Mouse (Mus musculus): Measurements from ENCODE around the gene Mdh2. TPM values are rescaled to one million over a fixed set of nuclear protein-coding genes. Genes with fewer than 3 reads are reported as not detected.

Gene Mdh2
- polyA plus RNA-seq, 3 experiments from 2014 or later: 604 to 659 (median 643) TPM

- ATAC-seq: no peak
These were observed 347 bp upstream of the Mdh2 start, which contains the start of gene Styxl1 for GRCm38 (mm10) chr5:135777796-135778470. TSS of gene Styxl1 (minus strand) at chr5:135778385.

DNA sequence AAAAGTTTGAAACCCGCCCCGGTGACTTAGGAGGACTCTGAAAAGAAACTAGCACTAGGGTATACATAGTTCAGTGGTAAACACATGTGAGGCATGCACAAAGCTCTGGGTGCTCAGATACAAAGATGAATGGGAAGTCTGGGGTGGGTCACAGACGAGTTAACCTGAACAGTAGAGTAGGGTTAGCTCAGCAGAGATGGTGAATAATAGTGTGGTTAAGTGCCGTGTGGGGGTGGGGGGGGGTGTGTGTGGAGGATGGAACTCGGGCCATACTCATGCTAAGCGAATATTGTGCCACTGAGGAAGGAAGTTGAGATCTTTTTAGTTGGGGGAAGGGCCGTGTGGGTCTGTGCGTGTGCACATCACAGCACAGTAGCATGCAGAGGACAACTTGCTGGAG lies 2.1 kb downstream of the Mdh2 start:
- ATAC-seq: no peak

GRCm38 (mm10) chr5:135782901-135783300 lies 4.6 kb downstream of the Mdh2 start:
- ATAC-seq: no peak

- ATAC-seq: peak; percentile 82
These were observed 15.9 kb downstream of the Mdh2 start for GRCm38 (mm10) chr5:135793996-135794858.

DNA sequence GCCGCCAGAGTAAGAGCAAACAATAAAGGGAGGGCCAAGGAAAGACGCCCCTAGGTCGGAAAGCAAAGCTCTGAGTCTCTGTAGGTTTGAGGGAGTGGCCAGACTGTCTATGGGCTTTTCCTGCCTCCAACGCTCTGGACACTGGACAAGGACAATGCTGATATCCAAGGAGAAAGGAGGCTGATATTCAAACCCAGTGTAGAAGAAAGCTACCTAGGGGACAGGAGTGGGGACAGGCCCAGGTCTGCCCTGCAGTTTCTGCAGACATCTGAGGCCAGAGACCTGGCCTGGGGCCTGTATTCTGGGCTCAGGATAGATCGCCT lies 16.5 kb downstream of the Mdh2 start:
- no peak for ATAC-seq

DNA sequence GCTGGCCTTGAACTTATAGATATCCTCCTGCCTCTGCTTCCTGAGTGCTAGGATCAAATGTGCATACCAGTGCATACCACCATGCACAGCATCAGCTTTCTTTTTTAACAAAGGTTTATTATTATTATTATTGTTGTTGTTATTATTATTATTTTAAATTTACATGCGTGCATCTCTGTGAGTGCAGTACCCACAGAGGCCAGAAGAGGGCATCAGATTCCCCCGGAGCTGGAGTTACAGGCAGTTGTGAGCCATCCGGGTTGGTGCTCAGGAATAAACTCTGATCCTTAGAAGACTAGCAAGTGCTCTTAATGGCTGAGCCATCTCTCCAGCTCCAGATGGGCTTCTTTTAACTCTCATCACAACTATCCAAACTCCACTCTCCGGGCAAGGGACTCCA lies 21.5 kb downstream of the Mdh2 start:
- ATAC-seq: no peak

GRCm38 (mm10) chr5:135800927-135801326 lies 22.6 kb downstream of the Mdh2 start:
- ATAC-seq: no peak

DNA sequence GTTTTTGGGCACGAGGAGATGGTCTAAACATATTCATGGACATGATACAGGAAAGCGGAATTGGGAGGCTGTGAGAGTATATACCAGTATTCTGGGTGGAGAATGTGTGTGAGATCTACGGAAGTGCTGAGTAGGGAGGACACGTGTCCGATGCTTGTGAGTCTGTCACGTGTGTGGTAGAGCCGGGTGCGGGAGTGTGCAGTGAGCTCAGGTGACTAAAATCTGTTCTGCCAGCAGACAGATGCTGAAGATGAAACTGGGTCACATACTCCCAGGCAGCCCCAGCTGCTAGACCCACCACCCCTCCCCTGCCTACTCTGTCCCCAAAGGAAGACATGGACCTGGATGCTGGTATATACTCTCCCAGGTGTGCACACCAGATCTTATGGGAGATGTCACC lies 24.4 kb downstream of the Mdh2 start:
- ATAC-seq: no peak

- no peak for ATAC-seq
These were observed 24.9 kb downstream of the Mdh2 start for GRCm38 (mm10) chr5:135803135-135803534.

DNA sequence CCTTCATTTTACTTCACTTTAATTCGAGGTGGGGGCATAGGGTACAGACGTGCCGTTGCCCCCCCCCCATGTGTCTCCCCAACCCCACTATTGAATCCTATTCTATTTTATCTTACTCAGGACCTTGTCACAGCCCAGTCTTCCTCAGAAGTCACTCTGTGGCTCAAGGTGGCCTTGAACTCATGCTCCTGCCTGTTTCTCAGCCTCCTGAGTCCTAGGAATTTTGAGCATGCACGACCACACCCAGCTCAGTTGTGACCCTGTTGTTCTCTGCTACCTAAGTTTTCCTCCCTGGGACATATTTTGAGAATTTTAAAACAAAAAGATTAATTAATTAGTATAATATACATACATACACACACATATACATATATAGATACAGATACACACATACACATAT lies 25.4 kb downstream of the Mdh2 start:
- ATAC-seq: no peak

DNA sequence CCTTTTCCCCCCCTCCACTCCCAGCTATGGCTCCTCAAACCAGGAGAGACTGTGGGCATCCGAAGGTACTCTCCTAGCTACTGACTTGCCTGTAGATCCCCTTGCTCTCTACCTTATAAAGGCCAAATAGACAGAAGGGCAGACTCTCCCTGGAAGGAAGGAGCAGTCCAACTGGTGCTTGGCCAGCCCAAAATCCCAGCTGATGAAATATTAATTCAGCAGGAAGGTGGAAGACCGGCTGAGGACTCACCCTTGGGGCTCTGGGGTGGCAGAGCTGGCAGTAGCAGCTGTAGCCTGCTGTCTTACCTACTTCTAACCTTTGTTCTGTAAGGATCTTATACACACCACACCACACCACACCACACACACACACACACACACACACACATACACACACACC lies 26.5 kb downstream of the Mdh2 start:
- no peak for ATAC-seq

GRCm38 (mm10) chr5:135806555-135807262 lies 28.4 kb downstream of the Mdh2 start, which contains the start of gene Srrm3:
TSS of gene Srrm3 (plus strand) at chr5:135806890.
- ATAC-seq: peak; percentile 90

- no peak for ATAC-seq
These were observed 29.0 kb downstream of the Mdh2 start for GRCm38 (mm10) chr5:135807263-135807637.

DNA sequence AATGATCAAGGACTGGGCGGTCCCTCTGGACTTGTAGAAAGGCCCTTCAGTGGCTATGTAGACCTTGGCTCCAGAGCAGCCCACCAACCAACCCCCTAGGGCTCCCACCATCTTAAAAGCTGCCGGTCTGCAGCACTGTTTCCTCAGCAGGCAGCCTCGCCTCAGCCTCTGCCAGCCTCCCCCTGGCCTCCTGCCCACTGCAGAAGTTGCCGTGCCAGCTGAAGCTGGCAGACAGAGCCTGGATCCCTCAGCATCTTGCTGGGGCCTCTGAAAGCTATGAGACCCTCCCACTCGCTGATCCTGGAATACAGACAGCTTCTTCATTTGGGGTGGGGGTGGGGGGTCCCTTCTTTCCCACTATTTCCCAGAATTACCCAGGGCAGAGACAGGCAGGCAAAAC lies 34.7 kb downstream of the Mdh2 start:
- ATAC-seq: no peak

- ATAC-seq: no peak
These were observed 40.2 kb downstream of the Mdh2 start for GRCm38 (mm10) chr5:135818491-135818890.

DNA sequence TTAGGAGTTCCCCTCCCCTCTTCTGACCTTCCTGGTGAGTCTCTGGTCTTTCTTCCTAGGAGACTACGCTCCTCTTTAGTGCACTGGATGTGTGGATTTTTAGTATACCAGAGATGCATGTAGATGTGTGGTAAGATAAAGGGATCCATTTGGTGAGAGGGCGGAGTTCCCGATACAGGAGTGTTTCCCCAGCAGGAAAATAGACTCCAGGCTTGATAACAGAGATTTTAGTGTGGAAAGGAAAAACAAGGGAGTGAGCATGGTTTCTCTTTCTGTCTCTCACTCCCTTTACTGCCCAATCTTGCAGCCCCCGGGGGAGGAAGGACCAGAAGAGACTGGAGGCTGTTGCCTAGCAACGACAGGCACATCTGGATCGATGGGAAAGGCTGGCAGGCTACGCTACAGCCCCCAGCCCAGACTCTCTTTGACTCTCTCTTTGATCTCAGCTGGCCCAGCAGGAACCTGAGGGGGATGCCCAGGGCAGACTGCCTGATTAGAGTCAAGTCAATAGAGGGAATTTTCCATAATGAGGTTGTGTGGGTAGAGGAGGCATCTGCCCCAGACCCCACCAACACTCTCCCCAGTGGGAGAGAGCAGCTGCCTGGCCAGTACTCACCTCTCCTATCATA lies 44.1 kb downstream of the Mdh2 start:
- ATAC-seq: no peak

- ATAC-seq: no peak
These were observed 46.2 kb downstream of the Mdh2 start for GRCm38 (mm10) chr5:135824517-135824916.

DNA sequence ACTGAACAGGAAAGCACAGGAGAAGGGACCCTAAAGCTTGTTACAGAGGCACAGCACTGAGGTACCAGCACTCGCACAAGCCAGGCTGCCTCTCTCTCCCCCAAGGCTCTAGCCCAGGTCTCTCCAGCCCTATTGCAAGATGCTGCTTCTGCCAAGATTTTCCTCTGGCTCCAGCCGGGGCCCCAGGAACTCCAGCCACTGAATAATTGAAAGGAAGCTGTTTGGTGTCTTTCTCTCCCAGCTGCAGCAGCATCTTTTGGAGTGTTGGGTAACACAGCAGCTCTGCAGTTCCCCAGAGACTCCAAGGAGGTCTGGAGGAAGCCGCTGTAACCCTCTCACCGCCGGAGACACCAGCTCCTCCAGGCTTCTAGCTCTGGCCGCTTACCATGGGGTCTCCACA lies 47.9 kb downstream of the Mdh2 start:
- no peak for ATAC-seq

- no peak for ATAC-seq
These were observed 51.1 kb downstream of the Mdh2 start for GRCm38 (mm10) chr5:135829381-135829780.

DNA sequence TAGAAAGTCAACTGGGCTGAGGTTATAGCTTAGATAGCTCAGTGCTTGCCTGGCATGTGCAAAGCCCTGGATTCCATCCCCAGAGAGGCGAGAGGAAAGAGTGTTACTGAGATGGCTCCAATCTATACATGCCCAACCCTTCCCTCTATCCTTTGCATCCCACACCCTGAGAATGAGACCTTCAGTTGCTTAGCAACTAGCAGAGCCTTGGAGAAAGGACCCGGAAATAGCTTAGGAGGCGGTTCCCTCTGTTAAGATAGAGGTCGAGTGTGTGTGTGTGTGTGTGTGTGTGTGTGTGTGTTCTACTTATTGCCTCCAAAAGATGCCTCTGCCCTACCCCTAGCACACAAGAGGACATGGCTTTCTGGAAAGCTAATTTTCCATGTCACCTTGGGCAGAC lies 54.4 kb downstream of the Mdh2 start:
- no peak for ATAC-seq

GRCm38 (mm10) chr5:135834769-135835491 lies 56.6 kb downstream of the Mdh2 start:
- ATAC-seq: peak; percentile 92

- no peak for ATAC-seq
These were observed 57.2 kb downstream of the Mdh2 start for GRCm38 (mm10) chr5:135835492-135835858.
